Mouse (Mus musculus) intestine, embryonic 16.5 days (tissue): Measurements from ENCODE around the gene Mxd1. TPM values are rescaled to one million over a fixed set of nuclear protein-coding genes. Genes with fewer than 3 reads are reported as not detected.
A peak's percentile ranks its signal among the peaks of the same experiment; 100 is the strongest.

Source experiments
- ATAC-seq: fragments of 200-750 bp; cut with Nextera tagmentation; 2 replicates; pipeline ENCODE4 v1.8.0; 2017; ENCODE audit warnings: moderate TSS enrichment, moderate library complexity
- H3K27ac ChIP-seq: fragments of 300-500 bp; sonication (generic); 2 replicates; pipeline ENCODE4 v1.5.1; 2014; ENCODE audit warnings: mild to moderate bottlenecking, low read length
- H3K27me3 ChIP-seq: fragments of 300-500 bp; sonication (generic); replicated peaks from 2 replicates; pipeline ENCODE4 v1.6.1; 2014; ENCODE audit warnings: low read length, control low read depth, mixed read lengths; ENCODE audit not compliant: control insufficient read depth, insufficient read depth
- H3K36me3 ChIP-seq: fragments of 300-500 bp; sonication (generic); 2 replicates; pipeline ENCODE4 v1.6.1; 2014; ENCODE audit warnings: low read length, control low read depth; ENCODE audit not compliant: control insufficient read depth, insufficient read depth
- H3K4me1 ChIP-seq: fragments of 300-500 bp; sonication (generic); 2 replicates; pipeline ENCODE4 v1.6.1; 2014; ENCODE audit warnings: low read length, control low read depth, mixed read lengths; ENCODE audit not compliant: control insufficient read depth, insufficient read depth
- H3K4me2 ChIP-seq: fragments of 300-500 bp; sonication (generic); 2 replicates; pipeline ENCODE4 v1.6.1; 2014; ENCODE audit warnings: low read depth, low read length, control low read depth
- H3K4me3 ChIP-seq: fragments of 300-500 bp; sonication (generic); 2 replicates; pipeline ENCODE4 v1.5.1; 2014; ENCODE audit warnings: mild to moderate bottlenecking, low read length
- H3K9ac ChIP-seq: fragments of 300-500 bp; sonication (generic); 2 replicates; pipeline ENCODE4 v1.6.1; 2014; ENCODE audit warnings: low read depth, low read length
- H3K9me3 ChIP-seq: fragments of 300-500 bp; sonication (generic); 2 replicates; pipeline ENCODE4 v1.6.1; 2016; ENCODE audit warnings: low read length, control low read depth; ENCODE audit not compliant: control insufficient read depth
- WGBS: fragments of 180-500 bp; shearing (Covaris S2); extraction: QIAGEN DNeasy Blood & Tissue Kit; methylation state at CpG from one replicate; pipeline ENCODE4 v1.1.7; 2014; 5-methylcytosine and 5-hydroxymethylcytosine counted together
- polyA plus RNA-seq: library from polyadenylated mRNA; unstranded; fragments of >200 nt; fragmentation: Nextera tagmentation; extraction: Ambion mirVana; gene quantifications from 2 replicates; pipeline ENCODE4 v1.2.1, GENCODE M21; 2015

The Mxd1 gene
- polyA plus RNA-seq, 1 experiment from 2014 or later = 15.0 TPM

- H3K27me3 ChIP-seq = no peaks in the 10 kb centered on the region
- H3K9me3 ChIP-seq = no peaks in the 10 kb centered on the region
- no peak for ATAC-seq
- WGBS = 87% methylated on average over 3 of the region's 3 CpGs
- H3K9ac ChIP-seq = no peak overlapping the region
- H3K27ac ChIP-seq = no peak overlapping the region
- peaks cover 5% of the 10 kb centered on the region; the same call in 1 of the 2 replicates for H3K4me1 ChIP-seq
- no peaks in the 10 kb centered on the region for H3K36me3 ChIP-seq
- H3K4me2 ChIP-seq = no peak overlapping the region
- no peak overlapping the region for H3K4me3 ChIP-seq
Observed at GRCm38 (mm10) chr6:86640161-86640560, 28.8 kb downstream of the Mxd1 start.

GRCm38 (mm10) chr6:86639180-86640160, 29.5 kb downstream of the Mxd1 start:
- Histone ChIP-seq H3K9ac (no peak overlapping the region), H3K9me3 (no peaks in the 10 kb centered on the region), H3K27me3 (no peaks in the 10 kb centered on the region), H3K27ac (no peak overlapping the region), H3K4me3 (no peak overlapping the region), H3K4me2 (no peak overlapping the region), H3K36me3 (no peaks in the 10 kb centered on the region), H3K4me1 (peaks cover 5% of the 10 kb centered on the region; the same call in 1 of the 2 replicates)
- 78% methylated on average over 18 of the region's 18 CpGs for WGBS
- peak; percentile 57; the same call in 1 of the 2 replicates for ATAC-seq

GRCm38 (mm10) chr6:86638434-86638833, 30.5 kb downstream of the Mxd1 start:
- WGBS = 28% methylated on average over 2 of the region's 2 CpGs

GRCm38 (mm10) chr6:86637860-86638259, 31.1 kb downstream of the Mxd1 start:
- 85% methylated on average over 2 of the region's 2 CpGs for WGBS
- Histone ChIP-seq H3K27me3 (no peaks in the 10 kb centered on the region), H3K4me2 (no peak overlapping the region), H3K9ac (no peak overlapping the region), H3K4me1 (peaks cover 5% of the 10 kb centered on the region; the same call in 1 of the 2 replicates), H3K9me3 (no peaks in the 10 kb centered on the region), H3K4me3 (no peak overlapping the region), H3K36me3 (no peaks in the 10 kb centered on the region), H3K27ac (no peak overlapping the region)
- ATAC-seq = no peak

More at GRCm38 (mm10) chr6:86638434-86638833, 30.5 kb downstream of the Mxd1 start:
- Histone ChIP-seq H3K27ac (no peak overlapping the region), H3K4me1 (peaks cover 5% of the 10 kb centered on the region; the same call in 1 of the 2 replicates), H3K9ac (no peak overlapping the region), H3K9me3 (no peaks in the 10 kb centered on the region), H3K4me2 (no peak overlapping the region), H3K36me3 (no peaks in the 10 kb centered on the region), H3K27me3 (no peaks in the 10 kb centered on the region), H3K4me3 (no peak overlapping the region)
- ATAC-seq = no peak

GRCm38 (mm10) chr6:86637171-86637835, 31.7 kb downstream of the Mxd1 start:
- Histone ChIP-seq H3K27ac (no peak overlapping the region; the same call in 1 of the 2 replicates), H3K4me3 (no peak overlapping the region), H3K9ac (peak overlapping the region; percentile 34; the same call in 1 of the 2 replicates), H3K9me3 (no peaks in the 10 kb centered on the region), H3K4me2 (no peak overlapping the region), H3K4me1 (peaks cover 5% of the 10 kb centered on the region; the same call in 1 of the 2 replicates), H3K27me3 (no peaks in the 10 kb centered on the region), H3K36me3 (no peaks in the 10 kb centered on the region)
- WGBS = 58% methylated on average over 4 of the region's 4 CpGs
- 0 out of 2 replicates have a peak, but pooled peaks have one; percentile 6 for ATAC-seq

- ATAC-seq = peak; percentile 95
Observed at GRCm38 (mm10) chr6:86636495-86636894, 32.5 kb downstream of the Mxd1 start.

GRCm38 (mm10) chr6:86630141-86630540, 38.8 kb downstream of the Mxd1 start:
- 56% methylated on average over 3 of the region's 3 CpGs for WGBS
- no peak for ATAC-seq
- Histone ChIP-seq H3K9ac (no peak overlapping the region), H3K4me3 (no peak overlapping the region), H3K4me2 (no peak overlapping the region), H3K27me3 (no peaks in the 10 kb centered on the region), H3K4me1 (no peaks in the 10 kb centered on the region), H3K9me3 (no peaks in the 10 kb centered on the region), H3K36me3 (no peaks in the 10 kb centered on the region), H3K27ac (no peak overlapping the region)

More at GRCm38 (mm10) chr6:86636495-86636894, 32.5 kb downstream of the Mxd1 start:
- WGBS = 47% methylated on average over 2 of the region's 2 CpGs
- H3K9me3 ChIP-seq = no peaks in the 10 kb centered on the region
- no peak overlapping the region for H3K4me3 ChIP-seq
- peak overlapping the region; percentile 63 for H3K27ac ChIP-seq
- H3K4me2 ChIP-seq = no peak overlapping the region
- H3K27me3 ChIP-seq = no peaks in the 10 kb centered on the region
- H3K4me1 ChIP-seq = peaks cover 5% of the 10 kb centered on the region; the same call in 1 of the 2 replicates
- peak overlapping the region; percentile 34; the same call in 1 of the 2 replicates for H3K9ac ChIP-seq
- H3K36me3 ChIP-seq = no peaks in the 10 kb centered on the region

GRCm38 (mm10) chr6:86627946-86628345, 41.0 kb downstream of the Mxd1 start, which contains the start of gene Asprv1:
TSS of gene Asprv1 (plus strand) at chr6:86628164.
- WGBS = 51% methylated on average over 10 of the region's 10 CpGs
- Histone ChIP-seq H3K36me3 (no peaks in the 10 kb centered on the region), H3K9me3 (no peaks in the 10 kb centered on the region), H3K27ac (no peak within 1 kb of the TSS), H3K4me1 (no peaks in the 10 kb centered on the region), H3K27me3 (no peaks in the 10 kb centered on the region), H3K4me2 (no peak within 1 kb of the TSS), H3K9ac (no peak within 1 kb of the TSS), H3K4me3 (no peak within 1 kb of the TSS)
- no peak for ATAC-seq
